Mouse (Mus musculus) hindbrain, postnatal 0 days (tissue): ENCODE measurements around the gene BC005537. TPM values are rescaled to one million over a fixed set of nuclear protein-coding genes. Genes with fewer than 3 reads are reported as not detected.

Experiments
- ATAC-seq: fragments of 200-750 bp; cut with Nextera tagmentation; 2 replicates; pipeline ENCODE4 v1.8.0; 2017; ENCODE audit warnings: mild to moderate bottlenecking, moderate TSS enrichment, moderate library complexity
- DNase-seq: peaks from one replicate; pipeline ENCODE4 v3.0.0-alpha.2; 2015; ENCODE audit warnings: low spot score
- H3K27ac ChIP-seq: fragments of 300-500 bp; sonication (generic); 2 replicates; pipeline ENCODE4 v1.5.1; 2014; ENCODE audit warnings: mild to moderate bottlenecking
- H3K27me3 ChIP-seq: fragments of 300-500 bp; sonication (generic); 2 replicates; pipeline ENCODE4 v1.6.1; 2014; ENCODE audit warnings: low read length, mixed read lengths; ENCODE audit not compliant: insufficient read depth
- H3K36me3 ChIP-seq: fragments of 300-500 bp; sonication (generic); 2 replicates; pipeline ENCODE4 v1.6.1; 2014; ENCODE audit warnings: low read length, mixed read lengths; ENCODE audit not compliant: insufficient read depth
- H3K4me1 ChIP-seq: fragments of 300-500 bp; sonication (generic); 2 replicates; pipeline ENCODE4 v1.6.1; 2014; ENCODE audit warnings: antibody characterized with exemption, low read length, mixed read lengths; ENCODE audit not compliant: insufficient read depth
- H3K4me2 ChIP-seq: fragments of 300-500 bp; sonication (generic); 2 replicates; pipeline ENCODE4 v1.6.1; 2014; ENCODE audit warnings: low read depth, mild to moderate bottlenecking, low read length, moderate library complexity, mixed read lengths
- H3K4me3 ChIP-seq: fragments of 300-500 bp; sonication (generic); 2 replicates; pipeline ENCODE4 v1.5.1; 2014; ENCODE audit warnings: low read length
- H3K9ac ChIP-seq: fragments of 300-500 bp; sonication (generic); replicated peaks from 2 replicates; pipeline ENCODE4 v1.6.1; 2014; ENCODE audit warnings: mild to moderate bottlenecking, low read length, moderate library complexity, mixed read lengths
- H3K9me3 ChIP-seq: fragments of 300-500 bp; sonication (generic); 2 replicates; pipeline ENCODE4 v1.6.1; 2016; ENCODE audit warnings: low read length, mixed read lengths
- CTCF ChIP-seq: IDR thresholded peaks from 2 replicates; pipeline ENCODE4 v1.5.1; 2016; ENCODE audit warnings: antibody characterized with exemption, control low read depth, low read depth
- WGBS: fragments of 180-500 bp; shearing (Covaris S2); extraction: QIAGEN DNeasy Blood & Tissue Kit; methylation state at CpG from one replicate; pipeline ENCODE4 v1.1.7; 2014; 5-methylcytosine and 5-hydroxymethylcytosine counted together
- polyA plus RNA-seq: library from polyadenylated mRNA; unstranded; fragments of >200 nt; fragmentation: Nextera tagmentation; extraction: Ambion mirVana; gene quantifications from 2 replicates; pipeline ENCODE4 v1.2.1, GENCODE M21; 2015
- total RNA-seq: library from RNA; depleted of rRNA; stranded (reverse); fragments of >200 nt; gene quantifications from 2 replicates; pipeline ENCODE4 v1.2.3, GENCODE M21; 2014

Gene BC005537
- total and polyA plus RNA-seq, 2 experiments from 2014 or later, result 16.4 to 39.2 TPM

DNA sequence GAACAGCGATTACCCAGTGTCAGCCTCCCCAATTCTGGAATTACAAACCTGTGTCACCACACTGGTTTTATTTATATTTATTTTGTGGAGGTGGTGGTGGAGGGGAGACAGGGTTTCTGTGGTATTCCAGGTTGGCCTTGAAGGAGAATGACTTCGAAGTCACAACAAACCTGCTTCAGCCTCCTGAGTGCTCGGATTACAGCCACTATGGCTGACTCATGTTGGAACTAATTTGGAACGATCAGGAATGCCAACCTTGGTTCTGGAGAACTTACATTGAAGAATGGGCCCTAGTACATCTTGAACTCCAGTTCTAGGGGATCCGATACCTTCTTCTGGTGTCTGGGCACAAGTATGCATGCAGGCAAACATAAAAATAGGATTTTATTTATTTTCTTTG is 2.1 kb upstream of the BC005537 start:
- Histone ChIP-seq H3K27ac (no peak overlapping the region), H3K36me3 (no peaks in the 10 kb centered on the region), H3K4me1 (peaks cover 3% of the 10 kb centered on the region; the same call in 1 of the 2 replicates), H3K9me3 (no peaks in the 10 kb centered on the region), H3K4me3 (no peak overlapping the region; the same call in 1 of the 2 replicates), H3K27me3 (no peaks in the 10 kb centered on the region), H3K9ac (peak overlapping the region; percentile 92; the same call in 1 of the 2 replicates), H3K4me2 (peak overlapping the region; percentile 91)
- DNase-seq (no peak), ATAC-seq (no peak)
- WGBS, result 70% methylated on average over 5 of the region's 5 CpGs
- TF ChIP-seq CTCF, result no peak

DNA sequence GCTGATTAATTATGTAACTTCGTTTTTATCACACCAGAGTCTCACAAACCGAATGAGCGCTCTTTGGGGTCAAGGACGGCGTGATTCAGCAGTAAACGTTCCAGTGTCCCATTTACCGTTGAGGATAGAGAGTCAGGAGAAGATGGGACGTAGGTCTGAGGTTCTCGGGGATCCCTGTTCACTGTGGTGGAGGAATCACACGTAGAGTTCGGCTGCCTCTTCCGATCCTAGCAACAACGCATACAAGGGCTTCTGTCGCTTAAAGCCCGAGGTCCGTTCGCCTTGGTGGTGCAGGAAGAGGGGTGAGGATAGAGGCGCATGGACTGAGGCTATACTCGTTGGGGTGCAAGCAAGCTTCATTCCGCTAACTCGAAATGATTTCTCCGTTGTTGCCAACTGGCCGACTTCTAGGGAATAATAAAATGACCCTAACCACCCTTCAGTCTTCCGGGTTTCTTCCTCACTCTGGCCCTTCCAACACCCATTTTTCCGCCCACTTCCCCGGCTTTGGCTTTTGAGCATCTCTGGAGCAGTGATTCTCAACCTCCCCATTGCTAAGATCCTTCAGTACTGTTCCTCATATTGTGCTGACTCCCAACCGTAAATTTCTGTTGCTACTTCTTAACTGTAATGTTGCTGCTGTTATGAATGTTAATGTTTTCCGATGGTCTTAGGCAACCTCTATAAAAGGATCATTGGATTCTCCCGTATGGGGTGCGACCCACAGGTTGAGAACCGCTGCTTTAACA is 1.4 kb upstream of the BC005537 start:
- H3K9ac ChIP-seq, result peak overlapping the region; percentile 92
- H3K36me3 ChIP-seq, result no peaks in the 10 kb centered on the region
- H3K27me3 ChIP-seq, result no peaks in the 10 kb centered on the region
- H3K27ac ChIP-seq, result peak overlapping the region; percentile 99
- H3K9me3 ChIP-seq, result no peaks in the 10 kb centered on the region
- peak; percentile 61 for ATAC-seq
- H3K4me1 ChIP-seq, result peaks cover 7% of the 10 kb centered on the region; the same call in 1 of the 2 replicates
- peak overlapping the region; percentile 91 for H3K4me2 ChIP-seq
- no peak for TF ChIP-seq CTCF
- peak overlapping the region; percentile 97 for H3K4me3 ChIP-seq
- peak; percentile 49 for DNase-seq
- under 1% methylated on average over 31 of the region's 31 CpGs for WGBS

DNA sequence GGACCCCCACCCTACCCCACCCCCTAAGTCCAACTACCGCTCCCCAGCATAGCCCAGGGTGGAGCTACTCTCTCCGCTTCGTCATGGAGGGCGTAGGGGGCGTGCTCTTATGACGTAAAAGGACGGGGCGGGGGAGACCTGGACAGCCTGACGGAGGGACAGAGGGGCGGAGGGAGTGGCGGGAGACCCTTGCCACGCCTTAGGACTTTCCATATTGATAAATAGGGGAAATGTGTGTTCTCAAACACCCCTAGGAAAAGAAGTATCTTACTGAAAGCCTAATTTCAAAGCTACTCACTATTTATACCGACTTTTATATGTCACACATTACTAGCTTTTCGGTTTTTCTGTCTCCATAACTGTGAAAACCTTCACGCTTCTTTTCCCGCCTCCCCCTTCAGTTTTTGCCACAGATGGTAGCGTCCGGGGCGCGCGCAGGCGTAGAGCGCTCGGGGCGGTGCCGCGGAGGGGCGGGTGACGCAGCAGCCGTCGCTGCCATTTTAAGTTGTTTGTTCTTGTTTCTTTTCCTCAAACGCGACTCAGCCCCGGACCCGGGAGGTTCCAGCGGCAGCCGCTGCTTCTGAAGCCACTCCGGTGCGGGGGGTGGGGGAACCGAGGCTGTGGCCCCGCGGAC is 666 bp upstream of the BC005537 start:
- Histone ChIP-seq H3K9ac (peak overlapping the region; percentile 92), H3K36me3 (no peaks in the 10 kb centered on the region), H3K4me1 (peaks cover 7% of the 10 kb centered on the region; the same call in 1 of the 2 replicates), H3K27me3 (no peaks in the 10 kb centered on the region), H3K4me2 (peak overlapping the region; percentile 91), H3K27ac (peak overlapping the region; percentile 99), H3K4me3 (peak overlapping the region; percentile 97), H3K9me3 (no peaks in the 10 kb centered on the region)
- under 1% methylated on average over 42 of the region's 42 CpGs for WGBS
- peak; percentile 97 for ATAC-seq
- DNase-seq, result peak; percentile 98
- peak; percentile 30; the same call in 1 of the 2 replicates for TF ChIP-seq CTCF

DNA sequence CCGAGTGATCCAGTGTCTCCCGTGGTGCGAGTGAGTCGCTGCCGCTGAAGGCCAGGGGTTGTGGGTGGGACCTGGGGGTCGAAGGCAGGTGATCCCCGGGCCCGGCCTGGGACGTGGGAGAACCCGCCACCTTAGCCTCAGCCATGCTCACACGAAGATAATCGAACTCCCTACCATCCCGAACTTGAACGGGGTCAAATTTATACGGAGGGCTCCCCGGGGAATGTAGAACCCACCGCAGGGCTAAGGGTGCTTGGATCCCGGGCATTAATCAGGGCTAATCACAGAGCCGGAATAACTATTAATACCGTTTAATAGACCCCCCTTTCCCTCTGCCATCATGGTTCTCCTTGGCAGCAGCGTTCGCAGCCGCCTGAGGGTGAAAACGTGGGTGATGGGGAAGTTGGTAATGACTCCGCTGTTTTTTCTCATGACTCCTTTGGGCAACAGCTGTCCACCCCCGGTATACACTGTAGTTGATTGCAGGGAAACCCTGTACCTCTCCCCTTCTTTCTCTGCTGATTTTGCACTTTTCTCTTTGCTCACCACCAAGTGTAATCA is 754 bp downstream of the BC005537 start:
- peak overlapping the region; percentile 92 for H3K9ac ChIP-seq
- TF ChIP-seq CTCF, result no peak

DNA sequence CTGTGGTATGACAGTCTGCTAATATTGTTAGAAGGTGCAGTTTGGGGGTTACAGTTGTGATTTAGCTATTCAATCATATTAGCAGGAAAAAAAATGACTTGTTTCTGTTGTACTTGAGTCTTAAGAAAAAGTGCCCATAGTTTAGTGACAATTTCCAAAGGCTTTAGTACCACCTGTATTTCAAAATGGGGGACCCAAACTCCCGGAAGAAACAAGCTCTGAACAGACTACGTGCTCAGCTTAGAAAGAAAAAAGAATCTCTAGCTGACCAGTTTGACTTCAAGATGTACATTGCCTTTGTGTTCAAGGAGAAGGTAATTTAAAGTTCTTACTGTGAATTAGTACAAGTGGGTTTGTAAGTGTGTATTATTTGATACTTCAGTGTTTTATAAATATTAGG is 1.7 kb downstream of the BC005537 start:
- Histone ChIP-seq H3K27me3 (no peaks in the 10 kb centered on the region), H3K4me1 (peaks cover 7% of the 10 kb centered on the region; the same call in 1 of the 2 replicates), H3K9me3 (no peaks in the 10 kb centered on the region), H3K4me2 (peak overlapping the region; percentile 91), H3K27ac (no peak overlapping the region), H3K4me3 (peak overlapping the region; percentile 97), H3K9ac (no peak overlapping the region), H3K36me3 (no peaks in the 10 kb centered on the region)
- ATAC-seq (no peak), DNase-seq (no peak)
- no peak for TF ChIP-seq CTCF
- 14% methylated on average over 2 of the region's 2 CpGs for WGBS

More for the DNA sequence above, 754 bp downstream of the BC005537 start:
- H3K9me3 ChIP-seq, result no peaks in the 10 kb centered on the region
- H3K4me1 ChIP-seq, result peaks cover 7% of the 10 kb centered on the region; the same call in 1 of the 2 replicates
- no peaks in the 10 kb centered on the region for H3K36me3 ChIP-seq
- WGBS, result under 1% methylated on average over 26 of the region's 26 CpGs
- DNase-seq (peak; percentile 49), ATAC-seq (no peak)
- peak overlapping the region; percentile 91 for H3K4me2 ChIP-seq
- H3K27me3 ChIP-seq, result no peaks in the 10 kb centered on the region
- H3K27ac ChIP-seq, result peak overlapping the region; percentile 99
- peak overlapping the region; percentile 97 for H3K4me3 ChIP-seq

DNA sequence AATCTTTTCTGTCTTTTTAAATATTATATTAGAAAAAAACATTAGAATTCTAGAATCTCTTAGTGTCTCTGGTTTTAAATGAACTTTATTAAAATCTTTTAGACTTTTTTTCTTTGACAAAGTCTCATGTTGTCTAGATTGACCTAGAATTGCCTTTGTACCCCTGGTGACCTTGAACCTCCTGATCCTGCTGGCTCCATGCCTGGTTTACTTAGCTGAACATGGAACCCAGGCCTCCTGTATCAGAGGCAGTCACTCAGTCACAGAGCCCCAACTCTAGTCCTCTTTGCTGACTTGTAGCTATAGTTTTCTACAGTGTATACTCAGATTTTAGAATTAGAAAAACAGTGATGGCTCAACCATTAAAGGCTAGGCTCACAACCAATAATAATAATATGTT is 4.6 kb downstream of the BC005537 start:
- no peak overlapping the region for H3K27ac ChIP-seq
- TF ChIP-seq CTCF, result no peak
- DNase-seq, result no peak
- H3K36me3 ChIP-seq, result peaks cover 15% of the 10 kb centered on the region; the same call in 1 of the 2 replicates
- H3K27me3 ChIP-seq, result no peaks in the 10 kb centered on the region
- H3K4me1 ChIP-seq, result peaks cover 4% of the 10 kb centered on the region; the same call in 1 of the 2 replicates
- no peak overlapping the region for H3K4me2 ChIP-seq
- no peak for ATAC-seq
- H3K9me3 ChIP-seq, result no peaks in the 10 kb centered on the region
- no peak overlapping the region for H3K4me3 ChIP-seq
- H3K9ac ChIP-seq, result no peak overlapping the region
